Mouse (Mus musculus): ENCODE data around the gene Cib3. TPM values are rescaled to one million over a fixed set of nuclear protein-coding genes. Genes with fewer than 3 reads are reported as not detected.

Gene Cib3
- total and polyA plus RNA-seq, 3 experiments, result not detected

DNA sequence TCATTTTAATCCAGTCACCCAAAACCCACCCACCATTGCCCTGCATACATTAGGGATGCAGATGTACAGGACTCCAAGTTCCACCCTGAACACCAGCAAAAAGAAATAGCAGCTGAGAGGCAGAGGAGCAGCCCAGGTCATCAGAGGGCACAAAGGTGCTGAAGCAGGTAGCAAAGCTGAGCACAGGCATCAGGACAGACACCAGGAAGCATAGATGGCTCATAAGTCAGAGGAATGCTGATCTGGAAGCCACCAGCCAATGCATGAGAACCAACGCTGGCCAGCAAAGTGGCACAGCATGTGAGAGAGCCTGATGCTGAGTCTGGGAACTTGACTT, 45.2 kb upstream of the Cib3 start:
- no peaks in the 10 kb centered on the region for H3K9me3 ChIP-seq (replicated peaks; ENCODE audit: low read length)
- no peak overlapping the region for H3K9ac ChIP-seq (ENCODE audit: insufficient read depth, low read depth)
- peaks cover 31 to 50% of the 10 kb centered on the region in 2 experiments for H3K36me3 ChIP-seq (replicated peaks in 1 of 2; ENCODE audit: control insufficient read depth in 1 of 2, insufficient read depth in 1 of 2, low read length in 1 of 2)
- H3K4me1 ChIP-seq (ENCODE audit: control insufficient read depth in 1 of 2, insufficient read depth in 2 of 2), result peaks cover 6 to 39% of the 10 kb centered on the region in 2 experiments; a peak in 3 of 4 replicates
- H3K27me3 ChIP-seq (replicated peaks), result no peaks in the 10 kb centered on the region
- DNase-seq (ENCODE audit: extremely low read depth), result no peak
- dilution Hi-C loops (cut with MboI; ENCODE audit: extremely low pct_ligation_motif_present, extremely low pct_unique_long_range_greater_than_20kb, low sequenced_read_pairs), result no loop called here
- in situ Hi-C loops (cut with MboI; ENCODE audit: low pct_ligation_motif_present, low pct_unique_long_range_greater_than_20kb, low sequenced_read_pairs), result no loop called here
- no peak overlapping the region for H3K27ac ChIP-seq (ENCODE audit: insufficient read depth, low read depth)
- H3K79me2 ChIP-seq (replicated peaks; ENCODE audit: control insufficient read depth, extremely low read depth, insufficient read depth, poor library complexity, severe bottlenecking), result no peaks in the 10 kb centered on the region
- TF ChIP-seq ZNF384 (IDR thresholded peaks at IDR 0.05; ENCODE audit: low read depth, low read length), result no peak
- no peak for TF ChIP-seq POLR2A (IDR thresholded peaks at IDR 0.05; ENCODE audit: low read depth, low read length)
- TF ChIP-seq USF2 (conservative IDR thresholded peaks at IDR 0.05; ENCODE audit: low read depth, low read length), result no peak
- no peak for TF ChIP-seq NELFE (IDR thresholded peaks at IDR 0.05; ENCODE audit: low read depth, low read length)
- TF ChIP-seq PAX5 (IDR thresholded peaks at IDR 0.05; ENCODE audit: low read length), result no peak
- no peak for TF ChIP-seq TCF12 (IDR thresholded peaks at IDR 0.05; ENCODE audit: low read depth, low read length)
- no peak for TF ChIP-seq JUN (IDR thresholded peaks at IDR 0.05; ENCODE audit: insufficient read depth, low read depth, low read length)
- no peak overlapping the region for H3K4me3 ChIP-seq (replicated peaks in 1 of 3; ENCODE audit: low read depth in 2 of 3, low read length in 2 of 3, poor library complexity in 1 of 3)
- H3K4me2 ChIP-seq (ENCODE audit: insufficient read depth, low read depth, poor library complexity, severe bottlenecking), result no peak overlapping the region

GRCm38 (mm10) chr8:72257171-72257901, 44.7 kb upstream of the Cib3 start:
- dilution Hi-C loops (cut with MboI; ENCODE audit: extremely low pct_ligation_motif_present, extremely low pct_unique_long_range_greater_than_20kb, low sequenced_read_pairs) (no loop called here), in situ Hi-C loops (cut with MboI; ENCODE audit: low pct_ligation_motif_present, low pct_unique_long_range_greater_than_20kb, low sequenced_read_pairs) (no loop called here)
- no peak overlapping the region for H3K27ac ChIP-seq (ENCODE audit: insufficient read depth, low read depth)
- no peak overlapping the region for H3K9ac ChIP-seq (ENCODE audit: insufficient read depth, low read depth)
- H3K4me3 ChIP-seq (replicated peaks in 1 of 3; ENCODE audit: low read depth in 2 of 3, low read length in 2 of 3, poor library complexity in 1 of 3), result no peak overlapping the region
- H3K27me3 ChIP-seq (replicated peaks), result no peaks in the 10 kb centered on the region
- peaks cover 36 to 55% of the 10 kb centered on the region in 2 experiments for H3K36me3 ChIP-seq (replicated peaks in 1 of 2; ENCODE audit: control insufficient read depth in 1 of 2, insufficient read depth in 1 of 2, low read length in 1 of 2)
- no peak for DNase-seq (ENCODE audit: extremely low read depth)
- H3K4me2 ChIP-seq (ENCODE audit: insufficient read depth, low read depth, poor library complexity, severe bottlenecking), result no peak overlapping the region
- H3K79me2 ChIP-seq (replicated peaks; ENCODE audit: control insufficient read depth, extremely low read depth, insufficient read depth, poor library complexity, severe bottlenecking), result no peaks in the 10 kb centered on the region
- TF ChIP-seq RAD21 (IDR thresholded peaks at IDR 0.05; ENCODE audit: low read depth, low read length) (peak; percentile 47), MAFK (IDR thresholded peaks at IDR 0.05; ENCODE audit: insufficient replicate concordance, low read length) (no peak), CTCF (conservative IDR thresholded peaks at IDR 0.05 in 1 of 2, IDR thresholded peaks at IDR 0.05 in 1 of 2; ENCODE audit: low read depth in 2 of 2, low read length in 2 of 2) (peak in 1 of 2 experiments; percentile 61; a peak in 2 of 4 replicates), SMC3 (IDR thresholded peaks at IDR 0.05; ENCODE audit: low read depth, low read length) (peak; percentile 68)
- peaks cover 6 to 37% of the 10 kb centered on the region in 2 experiments; a peak in 3 of 4 replicates for H3K4me1 ChIP-seq (ENCODE audit: control insufficient read depth in 1 of 2, insufficient read depth in 2 of 2)
- H3K9me3 ChIP-seq (replicated peaks; ENCODE audit: low read length), result no peaks in the 10 kb centered on the region

DNA sequence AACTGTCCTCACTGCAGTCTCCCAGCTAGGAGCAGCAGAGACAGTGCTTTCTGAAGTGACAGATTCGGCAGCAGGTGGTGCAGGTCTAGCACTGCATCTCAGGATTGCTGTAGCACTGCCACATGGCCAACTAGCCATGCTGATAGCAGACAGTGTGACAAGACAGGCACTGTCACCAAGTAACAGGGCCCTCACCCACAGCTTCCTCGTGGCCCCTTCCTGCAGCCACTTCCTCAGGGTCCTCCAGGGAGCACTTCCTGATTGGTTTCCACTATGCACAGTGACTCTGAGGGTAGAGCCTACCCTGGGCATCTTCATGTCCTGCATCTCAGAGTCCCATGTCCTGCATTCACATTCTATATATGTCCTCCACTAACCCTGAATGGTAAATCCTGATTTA, 32.0 kb upstream of the Cib3 start:
- Histone ChIP-seq H3K27ac (ENCODE audit: insufficient read depth, low read depth) (no peak overlapping the region), H3K9ac (ENCODE audit: insufficient read depth, low read depth) (no peak overlapping the region), H3K27me3 (replicated peaks) (no peaks in the 10 kb centered on the region), H3K9me3 (replicated peaks; ENCODE audit: low read length) (no peaks in the 10 kb centered on the region), H3K4me1 (ENCODE audit: control insufficient read depth in 1 of 2, insufficient read depth in 2 of 2) (peaks cover 4 to 41% of the 10 kb centered on the region in 2 experiments), H3K4me2 (ENCODE audit: insufficient read depth, low read depth, poor library complexity, severe bottlenecking) (no peak overlapping the region), H3K79me2 (replicated peaks; ENCODE audit: control insufficient read depth, extremely low read depth, insufficient read depth, poor library complexity, severe bottlenecking) (peaks cover 9% of the 10 kb centered on the region; the same call in 1 of the 2 replicates), H3K4me3 (replicated peaks in 1 of 3; ENCODE audit: low read depth in 2 of 3, low read length in 2 of 3, poor library complexity in 1 of 3) (no peak overlapping the region), H3K36me3 (replicated peaks in 1 of 2; ENCODE audit: control insufficient read depth in 1 of 2, insufficient read depth in 1 of 2, low read length in 1 of 2) (peaks cover 12 to 69% of the 10 kb centered on the region in 2 experiments)
- in situ Hi-C loops (cut with MboI; ENCODE audit: low pct_ligation_motif_present, low pct_unique_long_range_greater_than_20kb, low sequenced_read_pairs), result no loop called here
- TF ChIP-seq IRF4 (IDR thresholded peaks at IDR 0.05; ENCODE audit: low read depth, low read length) (no peak), MAZ (IDR thresholded peaks at IDR 0.05; ENCODE audit: low read depth, low read length) (no peak), RAD21 (IDR thresholded peaks at IDR 0.05; ENCODE audit: low read depth, low read length) (no peak), ZMIZ1 (IDR thresholded peaks at IDR 0.05; ENCODE audit: low read depth, low read length) (no peak), JUND (conservative IDR thresholded peaks at IDR 0.05; ENCODE audit: low read depth, low read length) (no peak), ZKSCAN1 (IDR thresholded peaks at IDR 0.05; ENCODE audit: borderline replicate concordance, low read depth, low read length) (no peak), POLR2A (IDR thresholded peaks at IDR 0.05; ENCODE audit: low read depth, low read length) (no peak), ETS1 (conservative IDR thresholded peaks at IDR 0.05; ENCODE audit: low read depth, low read length) (no peak), NELFE (IDR thresholded peaks at IDR 0.05; ENCODE audit: low read depth, low read length) (no peak), SIN3A (IDR thresholded peaks at IDR 0.05; ENCODE audit: low read length) (no peak), MYC (IDR thresholded peaks at IDR 0.05; ENCODE audit: low read depth, low read length) (no peak), ZC3H11A (IDR thresholded peaks at IDR 0.05; ENCODE audit: low read depth, low read length) (no peak), UBTF (IDR thresholded peaks at IDR 0.05; ENCODE audit: low read depth, low read length) (no peak), MAFK (IDR thresholded peaks at IDR 0.05; ENCODE audit: insufficient replicate concordance, low read length) (no peak)
- no peak for DNase-seq (ENCODE audit: extremely low read depth)
- dilution Hi-C loops (cut with MboI; ENCODE audit: extremely low pct_ligation_motif_present, extremely low pct_unique_long_range_greater_than_20kb, low sequenced_read_pairs), result no loop called here

Data from CH12.LX (cell line).